Mouse (Mus musculus): ENCODE measurements at regions not wholly inside any gene's neighbourhood (a gene's known extent, or its start where the extent isn't known, plus 50 kb on each side); places are given as distances from the start of the nearest gene placed in this dataset.

DNA sequence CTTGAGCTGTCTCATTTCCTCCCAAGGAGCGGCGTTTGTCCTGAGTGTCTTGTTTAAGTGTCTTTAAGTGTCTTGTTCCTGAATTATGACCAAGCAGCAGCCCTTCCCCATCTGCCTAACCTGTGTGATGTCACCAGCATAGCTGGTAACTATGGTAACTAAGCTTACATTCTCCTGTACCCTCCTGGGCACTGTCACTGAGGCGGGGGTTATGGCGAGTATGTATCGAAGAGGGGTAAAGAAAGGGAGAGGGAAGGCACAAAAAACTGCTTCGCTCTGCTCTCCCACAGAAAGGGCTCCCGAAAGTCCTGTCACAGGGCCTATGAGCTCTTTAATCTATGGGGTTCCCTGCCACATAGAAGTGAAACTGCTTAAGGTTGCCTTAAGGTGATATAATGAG lies 89.6 kb downstream of the Ppp4r2 start:
- no peak for TF ChIP-seq CTCF (IDR thresholded peaks at IDR 0.05; ENCODE audit: low read depth)
- no peak for TF ChIP-seq EP300 (optimal IDR thresholded peaks at IDR 0.05)
